In genomic region chr13:24477564-24477963, GRCm38 (mm10) we compare ENCODE assay signal across 32 mouse cellular contexts.
A peak's percentile ranks its signal among the peaks of the same experiment; 100 is the strongest.
DNase-seq lines count a peak whose midpoint lies in the region; ATAC-seq and TF ChIP-seq lines count a peak whose summit lies in the region.
"Had no signal": no experiment of that assay in that cellular context is flagged by ENCODE, and none has a peak within 500 bp of the region (broad histone marks: within the 10 kb centered on the region; RNA-seq: fewer than 3 reads in every experiment).

No protein-coding gene starts in this region.

- no peaks in the 10 kb centered on the region for H3K36me3 ChIP-seq in liver, embryonic 12.5 days
- H3K36me3 ChIP-seq in liver, postnatal 0 days (replicated peaks; ENCODE audit: insufficient read depth, low read length) = no peaks in the 10 kb centered on the region
- no peaks in the 10 kb centered on the region for H3K36me3 ChIP-seq in heart, embryonic 16.5 days (ENCODE audit: control insufficient read depth, insufficient read depth)
- H3K36me3 ChIP-seq in forebrain, embryonic 13.5 days (ENCODE audit: poor library complexity, severe bottlenecking) = no peaks in the 10 kb centered on the region
- H3K36me3 ChIP-seq: embryonic facial prominence, embryonic 12.5 days; forebrain, embryonic 15.5 days; midbrain, embryonic 13.5 days; neural tube, embryonic 13.5 days had no signal

- H3K4me2 ChIP-seq in liver, embryonic 12.5 days = no peak overlapping the region
- H3K4me2 ChIP-seq in liver, postnatal 0 days (ENCODE audit: low read depth, low read length) = no peak overlapping the region
- 0 out of 2 replicates have a peak overlapping the region, but pooled peaks have one; percentile 3 for H3K4me2 ChIP-seq in heart, embryonic 16.5 days (ENCODE audit: low read depth, low read length)
- no peak overlapping the region for H3K4me2 ChIP-seq in forebrain, embryonic 13.5 days
- H3K4me2 ChIP-seq: embryonic facial prominence, embryonic 12.5 days; forebrain, embryonic 15.5 days; hindbrain, embryonic 14.5 days; midbrain, embryonic 13.5 days; neural tube, embryonic 13.5 days had no signal

- no peak for TF ChIP-seq CTCF in liver, postnatal 0 days (IDR thresholded peaks at IDR 0.05; ENCODE audit: low read depth)

- no peak overlapping the region for H3K9ac ChIP-seq in liver, embryonic 12.5 days
- H3K9ac ChIP-seq in liver, postnatal 0 days (replicated peaks) = no peak overlapping the region
- 0 out of 2 replicates have a peak overlapping the region, but pooled peaks have one; percentile 48 for H3K9ac ChIP-seq in heart, embryonic 16.5 days (ENCODE audit: low read length)
- no peak overlapping the region for H3K9ac ChIP-seq in forebrain, embryonic 13.5 days
- H3K9ac ChIP-seq: embryonic facial prominence, embryonic 12.5 days; forebrain, embryonic 15.5 days; hindbrain, embryonic 14.5 days; midbrain, embryonic 13.5 days; neural tube, embryonic 13.5 days had no signal

- 0 out of 2 replicates have a peak overlapping the region, but pooled peaks have one; percentile 4 for H3K27ac ChIP-seq in liver, embryonic 12.5 days
- H3K27ac ChIP-seq in liver, postnatal 0 days (ENCODE audit: low read depth) = no peak overlapping the region
- H3K27ac ChIP-seq in heart, embryonic 16.5 days (ENCODE audit: low read length) = peak overlapping the region; percentile 91
- no peak overlapping the region for H3K27ac ChIP-seq in forebrain, embryonic 13.5 days
- H3K27ac ChIP-seq: embryonic facial prominence, embryonic 12.5 days; forebrain, embryonic 15.5 days; gastrocnemius, adult 2 months; hindbrain, embryonic 14.5 days; midbrain, embryonic 13.5 days; neural tube, embryonic 13.5 days had no signal

- no peak for TF ChIP-seq EP300 in liver, postnatal 0 days (IDR thresholded peaks at IDR 0.05; ENCODE audit: low read depth)

- intact Hi-C loops in heart, postnatal 36 days (cut with DNase I) = no loop called here

- no peak for ATAC-seq in liver, embryonic 12.5 days
- ATAC-seq in liver, postnatal 0 days = no peak
- ATAC-seq in heart, embryonic 16.5 days (replicated peaks; ENCODE audit: extremely low read depth, insufficient read depth, low FRiP score) = peak; percentile 85
- no peak for ATAC-seq in forebrain, embryonic 13.5 days
- no peak for ATAC-seq in megakaryocyte, adult 5-6 weeks (ENCODE audit: poor library complexity, severe bottlenecking)
- ATAC-seq: activated CD4-positive, CD25-positive, alpha-beta regulatory T cell, adult 4 months; forebrain, embryonic 15.5 days; intestine, postnatal 0 days; lung, postnatal 0 days; midbrain, embryonic 13.5 days had no signal

- H3K4me3 ChIP-seq in liver, embryonic 12.5 days = no peak overlapping the region
- no peak overlapping the region for H3K4me3 ChIP-seq in liver, postnatal 0 days (ENCODE audit: low read depth, low read length)
- no peak overlapping the region for H3K4me3 ChIP-seq in heart, embryonic 16.5 days (ENCODE audit: low read length)
- H3K4me3 ChIP-seq in forebrain, embryonic 13.5 days = no peak overlapping the region
- H3K4me3 ChIP-seq: embryonic facial prominence, embryonic 12.5 days; forebrain, embryonic 15.5 days; gastrocnemius, adult 2 months; midbrain, embryonic 13.5 days; neural tube, embryonic 13.5 days had no signal

- peak; percentile 92 for DNase-seq in heart, adult 11 months
- no peak for DNase-seq in heart, postnatal 36 days
- DNase-seq in liver, postnatal 0 days = no peak
- no peak for DNase-seq in adrenal gland, postnatal 14 days
- DNase-seq: adrenal gland, adult 8-10 months; cerebellum, adult 11 months; cerebellum, adult 9-11 months; embryo, embryonic 11 days; gastrocnemius, adult 2 months; gastrocnemius, postnatal 36 days; kidney, adult 9 months; kidney, postnatal 10 days; layer of hippocampus, adult 9-11 months; lung, adult 18-20 months; lung, postnatal 4 days; retina, postnatal 1 day; right cerebral cortex, postnatal 14 days; thymus, adult 18-20 months; thymus, postnatal 25 days had no signal

- H3K27me3 ChIP-seq in liver, embryonic 12.5 days (replicated peaks) = no peaks in the 10 kb centered on the region
- H3K27me3 ChIP-seq in liver, postnatal 0 days (ENCODE audit: insufficient read depth, low read length) = no peaks in the 10 kb centered on the region
- no peaks in the 10 kb centered on the region for H3K27me3 ChIP-seq in heart, embryonic 16.5 days (ENCODE audit: control insufficient read depth, insufficient read depth, low read length)
- H3K27me3 ChIP-seq in forebrain, embryonic 13.5 days = no peaks in the 10 kb centered on the region
- H3K27me3 ChIP-seq: CH12.LX; embryonic facial prominence, embryonic 12.5 days; forebrain, embryonic 15.5 days; midbrain, embryonic 13.5 days; neural tube, embryonic 13.5 days had no signal

- WGBS in liver, embryonic 12.5 days (ENCODE audit: insufficient replicate concordance) = 40% methylated on average over 5 of the region's 5 CpGs
- 42% methylated on average over 5 of the region's 5 CpGs for WGBS in liver, postnatal 0 days (ENCODE audit: insufficient replicate concordance)
- 24% methylated on average over 5 of the region's 5 CpGs for WGBS in heart, embryonic 16.5 days
- 83% methylated on average over 5 of the region's 5 CpGs for WGBS in forebrain, embryonic 13.5 days

- peaks cover 12% of the 10 kb centered on the region; the same call in 1 of the 2 replicates for H3K4me1 ChIP-seq in liver, embryonic 12.5 days
- peaks cover 4% of the 10 kb centered on the region; the same call in 1 of the 2 replicates for H3K4me1 ChIP-seq in liver, postnatal 0 days (ENCODE audit: insufficient read depth)
- peaks cover 20% of the 10 kb centered on the region for H3K4me1 ChIP-seq in heart, embryonic 16.5 days (ENCODE audit: control insufficient read depth, insufficient read depth, low read length)
- H3K4me1 ChIP-seq in forebrain, embryonic 13.5 days = no peaks in the 10 kb centered on the region
- H3K4me1 ChIP-seq: embryonic facial prominence, embryonic 12.5 days; forebrain, embryonic 15.5 days; midbrain, embryonic 13.5 days; neural tube, embryonic 13.5 days had no signal

- no peaks in the 10 kb centered on the region for H3K9me3 ChIP-seq in liver, embryonic 12.5 days (replicated peaks)
- no peaks in the 10 kb centered on the region for H3K9me3 ChIP-seq in liver, postnatal 0 days (ENCODE audit: low read length)
- no peaks in the 10 kb centered on the region for H3K9me3 ChIP-seq in heart, embryonic 16.5 days (replicated peaks; ENCODE audit: control insufficient read depth, low read length)
- no peaks in the 10 kb centered on the region for H3K9me3 ChIP-seq in forebrain, embryonic 13.5 days (replicated peaks)
- H3K9me3 ChIP-seq: embryonic facial prominence, embryonic 12.5 days; forebrain, embryonic 15.5 days; midbrain, embryonic 13.5 days; neural tube, embryonic 13.5 days had no signal

Comparison
In these comparisons a context has a peak if more than half of its experiments do, and no peak if none do; other contexts are left out.
1. H3K27ac ChIP-seq: peak in liver, embryonic 12.5 days (single experiment) and heart, embryonic 16.5 days (single experiment); none in liver, postnatal 0 days (single experiment) and forebrain, embryonic 13.5 days (single experiment).